Mouse (Mus musculus): Measurements from ENCODE around the gene 4921504E06Rik. TPM values are rescaled to one million over a fixed set of nuclear protein-coding genes. Genes with fewer than 3 reads are reported as not detected.

Gene 4921504E06Rik
- polyA plus RNA-seq, 1 experiment, result not detected

GRCm38 (mm10) chr2:19419686-19420345 is 133.9 kb downstream of the 4921504E06Rik start:
- no peak for DNase-seq (ENCODE audit: low read depth)

DNA sequence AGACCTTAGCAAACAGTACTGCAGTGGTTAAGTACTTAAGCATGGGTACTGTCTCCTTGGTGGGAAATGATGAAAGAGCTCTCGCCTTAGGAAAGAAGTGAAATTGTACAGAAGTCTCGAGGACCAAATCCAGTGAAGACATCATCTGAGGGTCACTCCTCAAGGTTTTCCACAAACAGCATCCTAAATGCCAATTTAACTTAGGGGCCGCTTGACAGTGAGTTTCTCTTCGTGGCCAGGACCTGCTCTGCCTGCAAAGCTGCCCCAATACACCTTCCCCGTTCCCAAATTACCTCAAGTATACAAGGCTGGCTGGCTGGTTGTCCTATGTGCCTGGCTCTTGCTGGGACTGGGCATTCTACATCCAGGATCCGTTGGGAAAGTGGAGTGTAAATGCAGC is 137.6 kb downstream of the 4921504E06Rik start:
- DNase-seq (ENCODE audit: low read depth), result no peak

GRCm38 (mm10) chr2:19415063-19415521 is 138.6 kb downstream of the 4921504E06Rik start:
- DNase-seq (ENCODE audit: low read depth), result no peak

DNA sequence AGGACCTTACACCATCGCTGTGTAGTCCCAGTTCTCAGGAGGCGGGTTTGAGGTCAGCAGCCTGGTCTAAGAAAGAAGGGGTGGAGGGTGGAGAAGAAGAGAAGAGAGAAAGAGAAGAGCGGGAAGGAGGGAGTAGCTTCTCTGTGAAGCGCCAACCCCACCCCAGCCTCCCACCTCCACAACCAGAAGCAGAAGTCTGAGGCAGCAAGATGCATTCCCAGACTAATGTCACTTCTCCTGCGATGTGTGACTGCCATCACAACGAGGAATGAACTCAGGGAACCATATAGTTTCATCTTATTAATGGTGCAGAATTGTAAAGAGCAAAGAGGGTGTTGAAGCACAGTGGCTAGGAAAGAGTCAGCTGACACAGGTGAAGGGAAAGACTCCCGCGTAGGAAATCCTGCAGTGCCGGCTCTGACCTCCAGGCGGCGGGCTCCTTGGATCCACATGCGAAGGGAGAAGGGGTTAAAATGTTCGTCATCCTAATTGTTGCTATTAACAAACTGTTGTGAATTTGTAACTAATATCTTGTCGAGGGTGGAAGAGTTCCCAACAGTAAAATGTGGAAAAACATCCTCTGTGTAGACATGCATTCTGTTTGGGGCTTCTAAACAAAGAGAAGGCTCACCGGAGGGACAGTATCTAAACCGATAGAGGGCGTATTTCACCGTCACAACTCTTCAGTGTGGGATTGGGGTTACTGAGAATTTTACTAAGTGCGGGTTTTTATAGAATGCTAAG is 139.3 kb downstream of the 4921504E06Rik start:
- DNase-seq (ENCODE audit: low read depth), result no peak

Other genes starting within 250 kb of the 4921504E06Rik start
- gene Msrb2, start 182.5 kb downstream of the 4921504E06Rik start, polyA plus RNA-seq (2012; rRNA removed), result 14.0 and 16.6 TPM in 2 replicates
- not detected in 2 replicates for gene Ptf1a, start 108.3 kb downstream of the 4921504E06Rik start, polyA plus RNA-seq (2012; rRNA removed)
- 3.8 and 7.2 TPM in 2 replicates for gene Otud1, start 103.8 kb upstream of the 4921504E06Rik start, polyA plus RNA-seq (2012; rRNA removed)